Mouse (Mus musculus) myocyte (in vitro differentiated cells): ENCODE results near the gene Atg10. TPM values are rescaled to one million over a fixed set of nuclear protein-coding genes. Genes with fewer than 3 reads are reported as not detected.

ENCODE experiments used
- H3K27me3 ChIP-seq: one replicate; pipeline ENCODE4 v1.6.1; 2011; ENCODE audit not compliant: control insufficient read depth, insufficient read depth, insufficient read length
- H3K36me3 ChIP-seq: one replicate; pipeline ENCODE4 v1.6.1; 2011; ENCODE audit not compliant: control insufficient read depth, insufficient read depth
- H3K4me2 ChIP-seq: one replicate; pipeline ENCODE4 v1.6.1; 2011; ENCODE audit warnings: low read depth, control low read depth
- H3K4me3 ChIP-seq: one replicate; pipeline ENCODE4 v1.5.1; 2011; ENCODE audit warnings: mild to moderate bottlenecking, control low read depth, moderate library complexity
- H3K79me2 ChIP-seq: one replicate; pipeline ENCODE4 v1.6.1; 2011; ENCODE audit not compliant: control insufficient read depth, insufficient read depth
- H3ac ChIP-seq: one replicate; pipeline ENCODE4 v1.6.1; 2011; ENCODE audit not compliant: control insufficient read depth, insufficient read length
- CEBPB ChIP-seq: IDR thresholded peaks from 2 replicates; pipeline ENCODE4 v1.6.1; 2011; ENCODE audit warnings: mild to moderate bottlenecking, moderate library complexity; ENCODE audit not compliant: poor library complexity, insufficient read depth, severe bottlenecking
- E2F4 ChIP-seq: IDR thresholded peaks from one replicate; pipeline ENCODE4 v1.6.1; 2011; ENCODE audit warnings: mild to moderate bottlenecking, control low read depth, moderate library complexity; ENCODE audit not compliant: insufficient read depth
- MAX ChIP-seq: IDR thresholded peaks from one replicate; pipeline ENCODE4 v1.6.1; 2011; ENCODE audit warnings: low read depth, mild to moderate bottlenecking, control low read depth
- MYOD1 ChIP-seq, 3 experiments: IDR thresholded peaks; one replicate each; pipeline ENCODE4 v1.6.1; 2011; ENCODE audit warnings: control low read depth in 2 of 3, low read depth in 2 of 3, mild to moderate bottlenecking in 2 of 3, moderate library complexity in 1 of 3; ENCODE audit not compliant: insufficient read length in 2 of 3, control insufficient read depth in 1 of 3
- MYOG ChIP-seq, 3 experiments: IDR thresholded peaks; one replicate each; pipeline ENCODE4 v1.6.1; 2011; ENCODE audit warnings: control low read depth in 2 of 3, low read depth in 2 of 3, mild to moderate bottlenecking in 2 of 3; ENCODE audit not compliant: insufficient read length in 2 of 3, control insufficient read depth in 1 of 3, insufficient read depth in 1 of 3
- POLR2A ChIP-seq: IDR thresholded peaks from one replicate; pipeline ENCODE4 v1.6.1; 2011; ENCODE audit warnings: low read depth, mild to moderate bottlenecking, control low read depth, moderate library complexity; ENCODE audit not compliant: insufficient read length
- POLR2AphosphoS2 ChIP-seq: IDR thresholded peaks from one replicate; pipeline ENCODE4 v1.6.1; 2011; ENCODE audit warnings: low read depth, control low read depth; ENCODE audit not compliant: insufficient read length
- REST ChIP-seq: IDR thresholded peaks from one replicate; pipeline ENCODE4 v1.6.1; 2011; ENCODE audit warnings: mild to moderate bottlenecking, control low read depth, moderate library complexity; ENCODE audit not compliant: insufficient read depth, insufficient read length
- SRF ChIP-seq: IDR thresholded peaks from one replicate; pipeline ENCODE4 v1.6.1; 2011; ENCODE audit warnings: low read depth; ENCODE audit not compliant: control insufficient read depth, insufficient read length
- TCF12 ChIP-seq: IDR thresholded peaks from one replicate; pipeline ENCODE4 v1.6.1; 2011; ENCODE audit warnings: mild to moderate bottlenecking, control low read depth; ENCODE audit not compliant: poor library complexity, insufficient read depth, severe bottlenecking
- TCF3 ChIP-seq: IDR thresholded peaks from one replicate; pipeline ENCODE4 v1.6.1; 2011; ENCODE audit warnings: low read depth, control low read depth; ENCODE audit not compliant: insufficient read length
- USF1 ChIP-seq: IDR thresholded peaks from one replicate; pipeline ENCODE4 v1.6.1; 2011; ENCODE audit warnings: low read depth, mild to moderate bottlenecking, control low read depth, moderate library complexity
- polyA plus RNA-seq: library from polyadenylated mRNA; unstranded; fragments of >200 nt; fragmentation: generic; extraction: Trizol; gene quantifications from one replicate; pipeline ENCODE4 v1.2.1, GENCODE M21; 2012; ENCODE audit warnings: missing spikeins

Atg10 gene
- polyA plus RNA-seq, 1 experiment, result 5.9 TPM

GRCm38 (mm10) chr13:90960591-90960990 lies 263.2 kb downstream of the Atg10 start:
- H3K27me3 ChIP-seq, result no peaks in the 10 kb centered on the region
- no peak overlapping the region for H3K4me2 ChIP-seq
- H3K36me3 ChIP-seq, result no peaks in the 10 kb centered on the region
- no peak for TF ChIP-seq TCF12
- TF ChIP-seq SRF, result no peak
- TF ChIP-seq POLR2A, result no peak
- TF ChIP-seq MAX, result no peak
- no peak for TF ChIP-seq TCF3
- no peak for TF ChIP-seq MYOG (IDR thresholded peaks at IDR 0.05; ENCODE audit: control insufficient read depth in 1 of 3, insufficient read depth in 1 of 3, insufficient read length in 2 of 3, low read depth in 2 of 3)
- no peak for TF ChIP-seq POLR2AphosphoS2
- TF ChIP-seq MYOD1 (IDR thresholded peaks at IDR 0.05; ENCODE audit: control insufficient read depth in 1 of 3, insufficient read length in 2 of 3, low read depth in 2 of 3), result no peak
- no peak for TF ChIP-seq REST
- TF ChIP-seq USF1, result no peak
- no peak for TF ChIP-seq CEBPB
- no peak for TF ChIP-seq E2F4
- H3K4me3 ChIP-seq, result no peak overlapping the region
- H3K79me2 ChIP-seq, result no peaks in the 10 kb centered on the region
- no peak overlapping the region for H3ac ChIP-seq

- no peak overlapping the region for H3K4me2 ChIP-seq
- TF ChIP-seq MAX (no peak), CEBPB (no peak), REST (no peak), SRF (no peak)
- H3K79me2 ChIP-seq, result no peaks in the 10 kb centered on the region
- no peak overlapping the region for H3ac ChIP-seq
- H3K27me3 ChIP-seq, result no peaks in the 10 kb centered on the region
- no peak overlapping the region for H3K4me3 ChIP-seq
- no peaks in the 10 kb centered on the region for H3K36me3 ChIP-seq
These were observed 264.9 kb downstream of the Atg10 start for GRCm38 (mm10) chr13:90958894-90959293.

GRCm38 (mm10) chr13:90939600-90939999 lies 284.2 kb downstream of the Atg10 start:
- H3K36me3 ChIP-seq, result no peaks in the 10 kb centered on the region
- H3K27me3 ChIP-seq, result no peaks in the 10 kb centered on the region
- no peak overlapping the region for H3ac ChIP-seq
- no peak overlapping the region for H3K4me3 ChIP-seq
- no peak for TF ChIP-seq REST
- TF ChIP-seq TCF12, result no peak
- TF ChIP-seq CEBPB, result no peak
- no peak for TF ChIP-seq USF1
- no peak for TF ChIP-seq E2F4
- no peak overlapping the region for H3K4me2 ChIP-seq
- H3K79me2 ChIP-seq, result no peaks in the 10 kb centered on the region

- no peaks in the 10 kb centered on the region for H3K79me2 ChIP-seq
- no peak overlapping the region for H3K4me2 ChIP-seq
- no peaks in the 10 kb centered on the region for H3K36me3 ChIP-seq
- no peak overlapping the region for H3K4me3 ChIP-seq
- H3K27me3 ChIP-seq, result no peaks in the 10 kb centered on the region
- no peak for TF ChIP-seq CEBPB
- no peak for TF ChIP-seq MYOG (IDR thresholded peaks at IDR 0.05; ENCODE audit: control insufficient read depth in 1 of 3, insufficient read depth in 1 of 3, insufficient read length in 2 of 3, low read depth in 2 of 3)
- TF ChIP-seq POLR2AphosphoS2, result no peak
- TF ChIP-seq MYOD1 (IDR thresholded peaks at IDR 0.05; ENCODE audit: control insufficient read depth in 1 of 3, insufficient read length in 2 of 3, low read depth in 2 of 3), result no peak
- TF ChIP-seq SRF, result no peak
- TF ChIP-seq POLR2A, result no peak
- no peak for TF ChIP-seq E2F4
- no peak for TF ChIP-seq REST
- no peak for TF ChIP-seq USF1
- no peak for TF ChIP-seq TCF12
- H3ac ChIP-seq, result no peak overlapping the region
These were observed 284.6 kb downstream of the Atg10 start for GRCm38 (mm10) chr13:90939192-90939591.

GRCm38 (mm10) chr13:90935852-90936251 lies 287.9 kb downstream of the Atg10 start:
- Histone ChIP-seq H3ac (no peak overlapping the region), H3K36me3 (no peaks in the 10 kb centered on the region), H3K27me3 (no peaks in the 10 kb centered on the region), H3K4me3 (no peak overlapping the region), H3K4me2 (no peak overlapping the region), H3K79me2 (no peaks in the 10 kb centered on the region)
- TF ChIP-seq TCF12 (no peak), USF1 (no peak), MYOD1 (IDR thresholded peaks at IDR 0.05; ENCODE audit: control insufficient read depth in 1 of 3, insufficient read length in 2 of 3, low read depth in 2 of 3) (no peak), SRF (no peak), POLR2A (no peak), TCF3 (no peak), POLR2AphosphoS2 (no peak), MYOG (IDR thresholded peaks at IDR 0.05; ENCODE audit: control insufficient read depth in 1 of 3, insufficient read depth in 1 of 3, insufficient read length in 2 of 3, low read depth in 2 of 3) (no peak), CEBPB (no peak), MAX (no peak), E2F4 (no peak), REST (no peak)
